Mouse (Mus musculus) central nervous system, embryonic 14 days (tissue): Measurements from ENCODE around the gene Arhgef7. TPM values are rescaled to one million over a fixed set of nuclear protein-coding genes. Genes with fewer than 3 reads are reported as not detected.

Source experiments
- polyA plus RNA-seq: library from polyadenylated mRNA; depleted of rRNA; stranded (reverse); fragments of >200 nt; gene quantifications from 2 replicates; pipeline ENCODE4 v1.2.3, GENCODE M21; 2012; rRNA removed

The Arhgef7 gene
- polyA plus RNA-seq, result 86.6 and 92.3 TPM in 2 replicates

GRCm38 (mm10) chr8:11727651-11728481 lies at the start of gene Arhgef7:
Gene Arhgef7, plus strand, starts transcription at chr8:11727721.

DNA sequence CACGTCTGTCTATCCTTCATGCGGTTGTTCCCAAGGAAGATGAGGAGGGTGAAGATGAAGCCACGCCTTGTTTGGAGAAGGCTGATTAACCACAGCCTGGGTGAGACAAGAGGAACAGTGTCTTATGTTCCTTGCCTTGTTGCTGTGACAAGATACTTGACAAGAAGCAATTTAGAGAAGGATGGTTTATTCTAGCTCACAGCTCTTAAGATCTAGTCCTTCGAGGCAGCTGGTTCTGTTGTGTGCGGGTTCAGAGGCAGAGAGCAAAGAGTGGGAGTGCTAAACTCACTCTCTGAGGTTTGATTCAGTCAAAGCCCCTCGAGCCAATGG lies 26.5 kb upstream of the Arhgef7 start, which contains the start of gene 1700016D06Rik:
Gene 1700016D06Rik, minus strand, starts transcription at position 31 of the 330 bp plus-strand sequence.

GRCm38 (mm10) chr8:11840174-11840573 lies 112.7 kb downstream of the Arhgef7 start, which contains the start of gene Tex29:
Gene Tex29, plus strand, starts transcription at chr8:11840474.

Other genes with a start within 250 kb of the Arhgef7 start
- 1.1 and 1.8 TPM in 2 replicates for gene Rab20, start 249.0 kb upstream of the Arhgef7 start, polyA plus RNA-seq
- 129 and 138 TPM in 2 replicates for gene Naxd, start 230.2 kb upstream of the Arhgef7 start, polyA plus RNA-seq
- 53.1 and 57.7 TPM in 2 replicates for gene Cars2, start 176.9 kb upstream of the Arhgef7 start, polyA plus RNA-seq
- 78.6 and 91.9 TPM in 2 replicates for gene Ing1, start 172.2 kb upstream of the Arhgef7 start, polyA plus RNA-seq
- 166 and 179 TPM in 2 replicates for gene Ankrd10, start 92.0 kb upstream of the Arhgef7 start, polyA plus RNA-seq
- 0.11 TPM in 1 of 2 replicates, not detected in the other for gene 1700016D06Rik, start 26.7 kb upstream of the Arhgef7 start, polyA plus RNA-seq
- gene Tex29, start 112.8 kb downstream of the Arhgef7 start, polyA plus RNA-seq, result 0.21 TPM in 2 replicates